Mouse (Mus musculus): ENCODE data around the gene Fads1.
"Not testable (repeated sequence)": the region's sequence is repeated elsewhere in the genome, so short reads cannot be mapped to it uniquely, and the experiment has no call there.

Fads1 gene

GRCm38 (mm10) chr19:10182670-10183298 lies at the start of gene Fads1:
Gene Fads1 (plus strand): TSS chr19:10182888.
- DNase-seq (ENCODE audit: low read depth, low spot score) = peak; percentile 70

- no peak for DNase-seq (ENCODE audit: low read depth, low spot score)
Measured at GRCm38 (mm10) chr19:10134692-10135091, 48.0 kb upstream of the Fads1 start.

- no peak for DNase-seq (ENCODE audit: low read depth, low spot score)
Measured at GRCm38 (mm10) chr19:10137423-10137822, 45.3 kb upstream of the Fads1 start.

GRCm38 (mm10) chr19:10139736-10140135 lies 43.0 kb upstream of the Fads1 start:
- no peak for DNase-seq (ENCODE audit: low read depth, low spot score)

GRCm38 (mm10) chr19:10143667-10144066 lies 39.0 kb upstream of the Fads1 start:
- no peak for DNase-seq (ENCODE audit: low read depth, low spot score)

- DNase-seq (ENCODE audit: low read depth, low spot score) = no peak
Measured at GRCm38 (mm10) chr19:10144464-10144863, 38.2 kb upstream of the Fads1 start.

- DNase-seq (ENCODE audit: low read depth, low spot score) = no peak
Measured at GRCm38 (mm10) chr19:10148555-10148954, 34.1 kb upstream of the Fads1 start.

- no peak for DNase-seq (ENCODE audit: low read depth, low spot score)
Measured at GRCm38 (mm10) chr19:10149189-10149588, 33.5 kb upstream of the Fads1 start.

- no peak for DNase-seq (ENCODE audit: low read depth, low spot score)
Measured at GRCm38 (mm10) chr19:10157725-10158124, 25.0 kb upstream of the Fads1 start.

GRCm38 (mm10) chr19:10163896-10164295 lies 18.8 kb upstream of the Fads1 start:
- DNase-seq (ENCODE audit: low read depth, low spot score) = no peak

GRCm38 (mm10) chr19:10165928-10166327 lies 16.8 kb upstream of the Fads1 start:
- DNase-seq (ENCODE audit: low read depth, low spot score) = not testable (repeated sequence)

GRCm38 (mm10) chr19:10167112-10167511 lies 15.6 kb upstream of the Fads1 start:
- DNase-seq (ENCODE audit: low read depth, low spot score) = no peak

GRCm38 (mm10) chr19:10167951-10168350 lies 14.7 kb upstream of the Fads1 start:
- DNase-seq (ENCODE audit: low read depth, low spot score) = no peak

GRCm38 (mm10) chr19:10168441-10168840 lies 14.2 kb upstream of the Fads1 start:
- no peak for DNase-seq (ENCODE audit: low read depth, low spot score)

GRCm38 (mm10) chr19:10169179-10169578 lies 13.5 kb upstream of the Fads1 start:
- no peak for DNase-seq (ENCODE audit: low read depth, low spot score)

GRCm38 (mm10) chr19:10169692-10170330 lies 12.9 kb upstream of the Fads1 start:
- DNase-seq (ENCODE audit: low read depth, low spot score) = not testable (repeated sequence)

- DNase-seq (ENCODE audit: low read depth, low spot score) = no peak
Measured at GRCm38 (mm10) chr19:10170466-10170865, 12.2 kb upstream of the Fads1 start.

GRCm38 (mm10) chr19:10171359-10171758 lies 11.3 kb upstream of the Fads1 start:
- DNase-seq (ENCODE audit: low read depth, low spot score) = no peak

- DNase-seq (ENCODE audit: low read depth, low spot score) = no peak
Measured at GRCm38 (mm10) chr19:10171846-10172245, 10.8 kb upstream of the Fads1 start.

- no peak for DNase-seq (ENCODE audit: low read depth, low spot score)
Measured at GRCm38 (mm10) chr19:10173116-10173718, 9.5 kb upstream of the Fads1 start.

- DNase-seq (ENCODE audit: low read depth, low spot score) = no peak
Measured at GRCm38 (mm10) chr19:10173844-10174539, 8.7 kb upstream of the Fads1 start.

GRCm38 (mm10) chr19:10174956-10175355 lies 7.7 kb upstream of the Fads1 start:
- DNase-seq (ENCODE audit: low read depth, low spot score) = no peak

Measured in retina, adult 2 months (tissue).